Mouse (Mus musculus) cerebellum, adult 2 months (tissue): ENCODE measurements around the gene Smim27. TPM values are rescaled to one million over a fixed set of nuclear protein-coding genes. Genes with fewer than 3 reads are reported as not detected.
"Not testable (repeated sequence)": the region's sequence is repeated elsewhere in the genome, so short reads cannot be mapped to it uniquely, and the experiment has no call there.

Experiments used
- DNase-seq, 2 experiments: peaks; one replicate each; pipeline ENCODE4 v3.0.0; 2021
- H3K27ac ChIP-seq: fragments of 200-500 bp; 2 replicates; pipeline ENCODE4 v1.5.1; 2012; ENCODE audit warnings: low read length, control low read depth, inconsistent platforms; ENCODE audit not compliant: insufficient read depth
- H3K27me3 ChIP-seq: fragments of 200-500 bp; 2 replicates; pipeline ENCODE4 v1.6.1; 2012; ENCODE audit warnings: inconsistent platforms, mild to moderate bottlenecking, low read length, moderate library complexity; ENCODE audit not compliant: control insufficient read depth, insufficient read depth
- H3K4me1 ChIP-seq: fragments of 200-500 bp; 2 replicates; pipeline ENCODE4 v1.6.1; 2011; ENCODE audit warnings: low read length; ENCODE audit not compliant: control insufficient read depth, insufficient read depth
- H3K4me3 ChIP-seq: fragments of 200-500 bp; replicated peaks from 2 replicates; pipeline ENCODE3; 2011; ENCODE audit warnings: mild to moderate bottlenecking, low read depth, low read length, control low read depth; ENCODE audit not compliant: insufficient read depth
- CTCF ChIP-seq: fragments of 200-500 bp; IDR thresholded peaks from 2 replicates; pipeline ENCODE4 v1.5.1; 2011; ENCODE audit warnings: low read depth, mild to moderate bottlenecking, control low read depth, low read length, moderate library complexity, borderline replicate concordance; ENCODE audit not compliant: insufficient read depth
- POLR2A ChIP-seq: fragments of 200-500 bp; IDR thresholded peaks from 2 replicates; pipeline ENCODE4 v1.6.1; 2011; ENCODE audit warnings: low read length, control low read depth, borderline replicate concordance; ENCODE audit not compliant: insufficient read depth
- WGBS: fragments of 180-500 bp; shearing (Covaris S2); methylation state at CpG from one replicate; pipeline ENCODE4 v1.1.7; 2018; 5-methylcytosine and 5-hydroxymethylcytosine counted together
- polyA plus RNA-seq: library from polyadenylated mRNA; depleted of rRNA; stranded (reverse); fragments of >200 nt; gene quantifications from 2 replicates; pipeline ENCODE4 v1.2.3, GENCODE M21; 2012

Gene Smim27
- polyA plus RNA-seq, 1 experiment = 4.6 TPM

GRCm38 (mm10) chr4:40268204-40268813 lies 1.1 kb upstream of the Smim27 start:
- peak overlapping the region; percentile 25; the same call in 1 of the 2 replicates for H3K27ac ChIP-seq
- H3K27me3 ChIP-seq = no peaks in the 10 kb centered on the region
- peak overlapping the region; percentile 95 for H3K4me3 ChIP-seq
- TF ChIP-seq CTCF = no peak
- TF ChIP-seq POLR2A = 0 out of 2 replicates have a peak, but pooled peaks have one; percentile 37
- peak; percentile 84 for DNase-seq
- under 1% methylated on average over 50 of the region's 50 CpGs for WGBS
- H3K4me1 ChIP-seq = no peaks in the 10 kb centered on the region

DNA sequence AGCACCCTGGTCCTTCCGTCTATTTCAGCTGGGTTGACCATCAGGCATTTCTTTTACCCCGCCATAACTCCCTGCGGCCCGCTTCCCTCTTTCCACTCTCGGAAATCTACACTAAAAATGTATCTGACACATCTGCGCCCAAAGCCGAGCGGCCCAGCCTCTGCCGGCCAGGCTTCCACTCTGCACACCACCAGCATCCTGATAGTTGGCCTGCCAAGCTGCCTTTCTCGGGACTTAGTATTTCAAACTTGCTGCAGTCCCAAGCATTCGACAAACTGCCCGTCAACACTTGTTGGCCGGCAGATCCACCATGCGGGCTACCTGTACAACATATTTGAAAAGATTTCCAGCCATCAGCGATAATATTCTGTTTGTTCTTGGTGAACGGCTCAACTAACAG lies 544 bp upstream of the Smim27 start:
- H3K4me3 ChIP-seq = peak overlapping the region; percentile 95
- no peak for DNase-seq
- no peak for TF ChIP-seq POLR2A
- no peak for TF ChIP-seq CTCF
- whole genome bisulfite sequencing = under 1% methylated on average over 16 of the region's 16 CpGs
- H3K27ac ChIP-seq = peak overlapping the region; percentile 25; the same call in 1 of the 2 replicates
- no peaks in the 10 kb centered on the region for H3K4me1 ChIP-seq
- no peaks in the 10 kb centered on the region for H3K27me3 ChIP-seq

DNA sequence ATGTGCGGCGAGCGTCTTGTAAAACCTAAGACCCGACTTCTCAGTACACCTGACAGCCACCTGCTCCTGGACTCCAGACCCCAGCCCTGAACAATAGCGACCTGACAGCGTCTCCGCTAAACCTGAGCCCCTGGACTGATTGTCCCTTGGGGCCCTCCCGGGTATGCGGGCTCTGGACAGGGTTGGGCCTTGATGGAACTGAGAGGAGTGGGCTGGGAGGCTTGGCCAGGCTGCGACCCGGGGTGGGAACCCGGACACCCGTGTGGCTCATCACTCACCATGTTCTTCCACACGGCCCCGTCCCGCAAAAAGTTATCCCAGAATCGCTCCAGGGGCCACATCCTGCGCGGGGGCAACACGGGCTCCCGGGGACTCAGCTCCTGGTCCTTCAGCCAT lies 9.5 kb downstream of the Smim27 start:
- no peaks in the 10 kb centered on the region for H3K27me3 ChIP-seq
- H3K27ac ChIP-seq = peak overlapping the region; percentile 75
- under 1% methylated on average over 21 of the region's 21 CpGs for WGBS
- TF ChIP-seq POLR2A = no peak
- H3K4me3 ChIP-seq = peak overlapping the region; percentile 85
- DNase-seq = no peak
- H3K4me1 ChIP-seq = no peaks in the 10 kb centered on the region

GRCm38 (mm10) chr4:40279276-40279900 lies 10.0 kb downstream of the Smim27 start, which contains the start of gene Ndufb6:
TSS of gene Ndufb6 (minus strand) at chr4:40279421.
- no peaks in the 10 kb centered on the region for H3K4me1 ChIP-seq
- TF ChIP-seq POLR2A = peak; percentile 96
- no peak for TF ChIP-seq CTCF
- H3K27me3 ChIP-seq = no peaks in the 10 kb centered on the region
- H3K27ac ChIP-seq = peak within 1 kb of the TSS; percentile 75
- H3K4me3 ChIP-seq = peak within 1 kb of the TSS; percentile 85
- DNase-seq = peak; percentile 94 to 95
- under 1% methylated on average over 36 of the region's 36 CpGs for WGBS

DNA sequence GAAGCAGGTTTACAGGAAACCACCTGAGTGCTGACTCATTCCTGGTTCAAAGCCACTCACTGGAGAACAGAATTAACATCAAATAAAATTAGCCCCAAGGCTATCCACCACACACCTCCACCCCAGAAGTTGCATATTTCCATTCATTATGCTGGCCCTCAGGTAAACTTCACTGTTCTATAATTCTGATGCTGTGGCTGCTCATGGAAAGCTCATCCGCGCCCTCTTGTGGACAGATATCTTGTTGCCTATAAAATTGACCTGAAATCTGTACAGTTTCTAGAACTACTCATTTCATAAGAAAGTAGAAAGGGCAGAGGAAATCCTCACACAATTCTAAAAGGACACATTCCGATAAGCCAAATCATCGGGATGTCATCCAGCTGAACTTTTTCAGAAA lies 16.2 kb downstream of the Smim27 start:
- no peaks in the 10 kb centered on the region for H3K4me1 ChIP-seq
- no peaks in the 10 kb centered on the region for H3K27me3 ChIP-seq
- WGBS = 16% methylated on average over 4 of the region's 4 CpGs
- no peak overlapping the region for H3K4me3 ChIP-seq
- TF ChIP-seq CTCF = peak; percentile 53
- TF ChIP-seq POLR2A = no peak
- peak; percentile 52 to 57 for DNase-seq
- no peak overlapping the region for H3K27ac ChIP-seq

DNA sequence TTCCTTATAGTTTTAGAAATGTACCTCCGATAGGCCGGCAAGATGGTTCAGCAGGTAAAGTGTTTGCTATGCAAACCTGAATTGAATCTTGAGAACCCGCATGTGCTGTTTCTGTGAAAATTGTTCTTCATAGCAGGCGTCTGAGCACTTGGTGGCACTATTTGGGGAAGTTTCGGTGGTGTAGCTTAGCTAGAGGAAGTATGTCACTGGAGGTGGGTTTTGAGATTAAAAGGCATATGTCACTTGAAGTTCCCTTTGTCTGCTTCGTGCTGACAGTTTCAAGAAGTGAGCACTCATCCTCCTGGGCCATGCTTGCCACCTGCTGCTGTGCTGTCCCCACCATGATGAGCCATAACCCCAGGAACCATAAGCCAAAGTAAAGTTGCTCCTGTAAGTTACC lies 18.0 kb downstream of the Smim27 start:
- Histone ChIP-seq H3K27ac (no peak overlapping the region), H3K4me3 (no peak overlapping the region), H3K27me3 (no peaks in the 10 kb centered on the region), H3K4me1 (no peaks in the 10 kb centered on the region)
- DNase-seq = no peak
- TF ChIP-seq CTCF = no peak
- no peak for TF ChIP-seq POLR2A
- WGBS = 73% methylated on average over 6 of the region's 6 CpGs

GRCm38 (mm10) chr4:40289046-40289445 lies 19.7 kb downstream of the Smim27 start:
- H3K4me3 ChIP-seq = no peak overlapping the region
- no peak for DNase-seq
- TF ChIP-seq POLR2A = no peak
- no peak for TF ChIP-seq CTCF
- no peak overlapping the region for H3K27ac ChIP-seq
- WGBS = 94% methylated on average over 2 of the region's 2 CpGs
- no peaks in the 10 kb centered on the region for H3K4me1 ChIP-seq
- no peaks in the 10 kb centered on the region for H3K27me3 ChIP-seq

GRCm38 (mm10) chr4:40291511-40291910 lies 22.1 kb downstream of the Smim27 start:
- 93% methylated on average over 11 of the region's 11 CpGs for WGBS
- not testable (repeated sequence) for H3K27ac ChIP-seq, DNase-seq, H3K27me3 ChIP-seq, H3K4me3 ChIP-seq, H3K4me1 ChIP-seq
